Mouse (Mus musculus) urinary bladder, postnatal 10 days (tissue): ENCODE results near the gene Aif1l.
A peak's percentile ranks its signal among the peaks of the same experiment; 100 is the strongest.

Source experiments
- DNase-seq: peaks from one replicate; pipeline ENCODE4 v3.0.0; 2022; ENCODE audit warnings: low spot score

Aif1l gene

DNA sequence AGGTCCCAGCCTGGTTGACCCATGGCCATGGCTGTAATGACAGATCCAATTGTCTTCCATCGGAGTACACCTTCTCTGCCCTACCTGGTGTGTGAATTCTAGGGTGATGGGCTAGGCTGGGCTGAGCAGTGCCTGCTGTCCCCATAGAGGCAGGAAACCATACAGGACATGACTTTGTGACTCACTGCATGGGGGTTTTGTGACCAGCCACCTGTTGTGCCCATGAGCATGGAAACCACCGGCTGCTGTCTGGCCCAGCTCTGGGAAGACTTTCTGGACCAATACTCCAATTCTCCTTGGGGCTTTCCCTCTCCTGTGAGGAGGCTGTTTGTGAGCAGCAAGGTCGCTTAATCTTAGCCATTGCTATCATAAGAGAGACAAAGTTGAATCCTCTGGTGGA lies 2.8 kb downstream of the Aif1l start:
- no peak for DNase-seq

DNA sequence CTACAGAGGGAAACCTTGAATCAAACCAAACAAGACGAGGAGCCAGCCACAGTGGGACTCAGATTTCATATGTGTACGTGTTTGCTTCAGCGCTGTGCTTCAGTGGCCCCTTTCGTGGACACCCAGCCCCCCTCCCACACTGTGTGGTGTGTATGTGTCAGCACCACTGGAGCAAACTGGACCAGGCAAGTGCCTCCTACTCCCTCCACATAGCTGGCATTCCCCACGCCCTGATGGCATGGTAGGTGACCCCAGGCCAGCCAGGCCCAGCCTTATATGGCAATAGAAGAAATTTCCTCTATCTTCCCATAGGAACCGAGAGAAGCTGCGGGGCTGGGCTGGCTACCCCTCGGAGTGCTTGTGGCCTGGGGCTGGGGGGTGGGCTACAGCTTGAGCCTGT lies 3.7 kb downstream of the Aif1l start:
- DNase-seq: no peak

DNA sequence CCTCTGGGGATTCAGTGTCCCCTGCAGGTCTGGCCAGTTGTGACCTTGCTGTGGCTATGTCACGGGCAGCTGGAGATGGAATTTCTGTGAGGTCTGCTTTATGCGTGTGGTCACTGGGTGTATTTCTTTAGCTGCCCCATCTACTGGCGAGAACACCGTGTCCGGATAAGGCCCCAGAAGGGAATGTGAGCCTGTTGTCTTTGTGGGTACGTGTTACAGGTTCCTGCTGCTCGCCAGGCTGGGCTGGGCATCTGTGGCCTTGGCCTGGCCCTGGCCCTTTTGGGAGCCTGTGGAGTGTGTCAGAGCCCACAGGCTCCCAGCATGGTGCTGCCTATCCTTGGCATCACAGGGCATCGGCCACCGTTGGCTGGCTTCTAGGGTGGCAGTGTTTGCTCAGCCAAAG lies 4.8 kb downstream of the Aif1l start:
- DNase-seq: no peak

- DNase-seq: no peak
Measured at GRCm38 (mm10) chr2:31955686-31956085, 5.7 kb downstream of the Aif1l start.

DNA sequence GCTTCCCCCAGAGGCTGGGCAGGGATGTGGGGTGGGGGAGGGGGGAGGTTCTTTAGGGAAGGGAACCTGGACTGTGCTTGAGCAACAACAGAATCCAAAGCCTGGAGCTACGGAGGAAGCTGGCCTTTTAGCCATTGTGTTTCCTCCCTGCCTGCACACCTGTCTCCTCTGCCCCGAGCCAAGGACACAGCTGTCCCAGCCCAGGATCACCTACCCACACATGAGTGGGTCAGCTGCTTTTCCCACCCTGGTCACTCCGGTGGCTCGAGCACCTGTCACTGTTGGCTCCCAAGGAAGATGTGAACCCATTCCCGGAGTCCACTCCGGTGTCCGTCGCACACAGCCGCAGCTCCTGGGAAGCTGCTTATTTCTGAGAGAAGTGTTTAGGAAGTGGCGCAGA lies 7.3 kb downstream of the Aif1l start:
- no peak for DNase-seq

- no peak for DNase-seq
Measured at GRCm38 (mm10) chr2:31960986-31961385, 11.0 kb downstream of the Aif1l start.

GRCm38 (mm10) chr2:31961791-31962222 lies 11.9 kb downstream of the Aif1l start:
- no peak for DNase-seq

DNA sequence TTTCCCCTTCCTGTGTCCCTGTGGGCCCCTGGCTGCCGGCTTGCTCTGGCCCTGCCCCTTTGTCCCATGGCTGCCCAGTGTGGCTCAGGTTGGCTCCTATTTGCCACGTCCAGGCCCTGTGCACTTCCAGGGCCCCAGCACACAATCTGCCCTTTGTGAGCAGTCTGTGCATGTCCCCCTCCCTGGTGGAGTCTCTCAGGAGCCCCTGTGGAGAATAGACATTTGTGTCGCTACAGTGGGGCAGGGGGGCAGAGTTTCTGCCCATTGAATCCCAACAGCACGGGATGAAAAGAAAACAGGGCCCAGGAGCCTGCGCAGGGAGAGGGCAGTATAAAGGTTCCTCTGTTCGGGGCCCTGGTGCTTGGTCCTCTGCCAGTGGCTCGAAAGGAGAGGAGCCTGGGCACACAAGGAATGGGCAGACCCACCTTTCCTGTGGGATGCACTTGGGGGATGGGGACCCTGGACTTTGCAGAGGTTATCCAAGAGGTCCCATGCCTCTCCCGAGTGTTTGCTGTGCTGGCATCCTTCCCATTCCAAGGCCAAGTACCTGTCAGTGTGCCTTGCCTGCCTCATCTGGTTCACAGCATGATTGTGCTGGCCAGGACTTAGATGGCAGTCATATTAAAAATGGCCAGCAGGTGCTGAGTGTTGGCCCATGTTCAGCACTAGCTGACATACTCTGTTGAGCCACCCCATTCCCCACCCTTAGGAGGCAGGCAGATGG lies 12.7 kb downstream of the Aif1l start:
- DNase-seq: no peak

GRCm38 (mm10) chr2:31963491-31963890 lies 13.6 kb downstream of the Aif1l start:
- DNase-seq: no peak

DNA sequence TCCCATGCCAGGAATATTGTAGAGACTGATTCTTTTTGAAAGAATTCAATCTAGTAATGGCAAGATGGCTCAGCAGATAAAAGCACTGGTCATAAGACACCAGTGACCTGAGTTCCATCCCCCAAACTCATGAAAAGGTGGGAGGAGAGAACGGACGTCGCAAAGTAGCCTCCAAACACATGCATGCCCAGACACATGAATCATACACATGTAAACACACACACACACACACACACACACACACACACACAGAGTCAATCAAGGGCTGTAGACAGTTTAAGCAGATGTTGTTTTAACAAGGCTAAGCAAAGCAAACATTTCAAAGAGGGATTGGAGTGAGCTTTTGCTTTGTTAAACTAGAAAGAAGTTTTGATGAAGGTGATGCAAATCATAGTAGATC lies 14.3 kb downstream of the Aif1l start:
- no peak for DNase-seq

DNA sequence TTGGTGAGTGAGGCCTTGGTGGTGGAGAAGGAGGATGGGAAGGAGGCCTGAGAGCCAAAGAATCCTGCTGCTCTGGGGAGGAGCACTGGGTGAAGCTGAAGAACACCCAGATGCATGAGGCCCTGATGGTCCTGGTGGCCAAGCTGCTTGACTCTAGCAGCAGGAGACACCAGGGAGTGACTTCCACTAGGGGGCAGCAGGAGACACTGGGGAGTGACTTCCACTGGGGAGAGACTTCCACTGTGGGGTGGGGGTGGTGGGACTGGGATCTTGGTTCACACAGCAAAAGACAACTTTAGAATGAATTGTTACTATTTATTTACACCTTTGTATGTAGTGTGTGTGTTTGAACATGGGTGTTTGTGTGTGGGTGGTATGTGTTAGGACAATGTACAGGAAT lies 15.2 kb downstream of the Aif1l start:
- no peak for DNase-seq

DNA sequence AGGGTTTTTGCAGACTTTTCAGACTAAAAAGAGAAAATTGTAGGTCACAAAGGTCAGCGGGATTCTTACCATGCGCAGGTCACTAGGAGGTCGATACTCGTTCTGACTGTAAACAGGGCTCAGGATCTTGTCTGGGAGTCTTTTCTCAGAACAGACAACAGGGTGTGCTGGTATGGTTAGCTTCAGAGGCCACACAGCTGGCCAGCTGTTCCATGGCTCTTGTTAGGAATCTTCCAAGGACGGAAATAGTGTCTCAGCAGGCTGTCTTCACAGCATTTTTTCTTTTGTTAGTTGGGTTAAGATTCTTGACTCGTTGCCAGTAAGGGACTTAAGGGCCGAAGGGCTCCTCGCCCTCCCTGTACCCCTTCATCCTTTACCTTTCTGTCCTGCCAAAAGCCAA lies 16.9 kb downstream of the Aif1l start:
- DNase-seq: no peak

- DNase-seq: no peak
Measured at GRCm38 (mm10) chr2:31972589-31972988, 22.6 kb downstream of the Aif1l start.

DNA sequence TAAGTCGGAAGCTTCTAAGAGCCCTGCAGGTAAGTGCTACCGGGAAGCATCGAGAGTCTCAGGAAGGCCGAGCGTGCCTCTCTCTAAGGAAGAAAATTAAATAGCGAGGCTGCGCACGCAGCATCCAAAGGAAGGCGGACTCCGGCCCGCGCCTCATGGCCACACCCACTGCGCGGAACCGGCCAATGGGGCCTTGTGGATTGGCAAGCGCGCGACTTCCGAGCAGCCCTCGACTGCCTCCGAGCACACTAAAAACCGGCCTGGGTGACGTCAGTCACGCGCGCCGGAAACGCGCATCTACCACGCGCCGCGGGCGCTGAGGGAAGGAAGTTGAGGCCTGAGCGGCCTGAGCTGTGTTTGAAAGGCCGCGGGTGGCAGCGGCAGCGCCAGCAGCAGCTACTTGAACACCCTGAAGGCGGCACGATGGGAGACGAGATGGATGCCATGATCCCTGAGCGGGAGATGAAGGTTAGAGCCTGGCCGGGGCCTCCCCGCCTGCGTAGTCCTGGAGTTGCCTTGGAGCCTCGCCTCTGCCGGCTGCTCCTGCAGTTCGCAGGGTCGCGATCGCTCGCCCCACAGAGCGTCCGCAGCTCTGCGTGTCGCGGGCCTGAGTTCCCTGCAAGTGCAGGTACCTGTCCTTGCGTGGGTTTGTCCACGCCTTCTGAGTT lies 24.3 kb downstream of the Aif1l start, which contains the start of gene Nup214:
Gene Nup214, plus strand, starts transcription at position 296 of the 668 bp plus-strand sequence.
- DNase-seq: peak; percentile 96

GRCm38 (mm10) chr2:31974809-31975371 lies 25.0 kb downstream of the Aif1l start:
- DNase-seq: no peak

GRCm38 (mm10) chr2:31987774-31988173 lies 37.8 kb downstream of the Aif1l start:
- DNase-seq: no peak

DNA sequence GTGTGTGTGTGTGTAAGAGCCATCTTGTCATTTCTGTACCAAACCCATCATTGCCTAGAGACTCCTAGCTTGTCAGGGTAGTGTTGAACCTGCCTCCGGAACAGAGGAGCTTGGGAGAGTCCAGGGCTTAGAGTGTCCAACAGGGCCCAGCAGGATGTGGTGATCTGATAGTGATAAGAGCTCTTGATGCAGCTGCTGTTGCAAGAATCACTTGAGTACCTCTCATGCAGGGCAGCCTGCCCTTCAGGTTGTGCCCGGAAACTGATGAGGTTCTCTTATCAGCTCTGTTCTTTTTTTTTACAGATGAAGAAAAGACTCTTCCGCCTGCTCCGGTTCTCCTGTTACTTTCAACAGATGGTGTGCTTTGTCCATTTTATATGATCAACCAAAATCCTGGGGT lies 41.0 kb downstream of the Aif1l start:
- DNase-seq: no peak

GRCm38 (mm10) chr2:31994896-31995295 lies 45.0 kb downstream of the Aif1l start:
- DNase-seq: no peak

- no peak for DNase-seq
Measured at GRCm38 (mm10) chr2:31996060-31996459, 46.1 kb downstream of the Aif1l start.

DNA sequence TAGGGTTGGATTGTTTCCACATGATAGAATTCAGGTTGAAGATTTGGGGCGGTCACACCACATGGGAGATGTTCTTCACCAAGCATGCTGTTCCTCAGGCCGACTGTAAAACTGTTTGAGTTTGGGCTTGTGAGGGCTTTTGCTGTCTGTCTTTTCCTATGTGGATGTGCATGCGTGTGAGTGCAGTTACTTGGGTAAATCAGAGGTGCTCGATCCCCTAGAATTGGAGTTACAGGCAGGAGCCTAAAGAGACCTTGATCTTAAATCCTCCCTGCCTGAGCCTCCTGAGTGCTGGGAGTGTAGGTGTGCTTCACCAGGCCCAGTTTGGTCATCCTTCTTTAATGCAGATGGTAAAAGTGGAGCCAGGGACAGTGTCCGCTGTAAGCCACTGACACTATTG lies 47.6 kb downstream of the Aif1l start:
- no peak for DNase-seq

- no peak for DNase-seq
Measured at GRCm38 (mm10) chr2:31998443-31998842, 48.5 kb downstream of the Aif1l start.

DNA sequence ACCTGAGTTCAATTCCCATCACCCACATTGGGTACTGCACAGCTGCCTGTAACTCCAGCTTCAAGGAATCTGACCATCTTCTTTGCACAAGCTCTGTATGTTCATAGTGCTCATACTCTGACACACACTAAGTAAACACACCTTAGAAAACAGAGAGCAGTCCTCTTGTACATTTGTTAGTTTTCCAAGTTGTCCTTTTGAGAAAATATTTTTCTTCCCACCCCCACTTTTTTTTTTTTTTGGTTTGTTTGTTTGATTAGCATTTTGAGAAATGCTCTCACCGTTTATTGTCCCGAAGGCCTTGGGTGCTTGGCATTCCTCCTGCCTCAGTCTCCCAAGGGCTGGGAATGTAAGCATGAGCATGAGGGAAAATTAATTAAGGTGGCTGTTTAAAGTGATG lies 58.4 kb downstream of the Aif1l start:
- no peak for DNase-seq

GRCm38 (mm10) chr2:32008716-32009115 lies 58.8 kb downstream of the Aif1l start:
- no peak for DNase-seq
